Mouse (Mus musculus): ENCODE data around the gene Nrip3. TPM values are rescaled to one million over a fixed set of nuclear protein-coding genes. Genes with fewer than 3 reads are reported as not detected.
A peak's percentile ranks its signal among the peaks of the same experiment; 100 is the strongest.

Nrip3 gene
- polyA plus RNA-seq, 1 experiment, result 0.39 TPM

DNA sequence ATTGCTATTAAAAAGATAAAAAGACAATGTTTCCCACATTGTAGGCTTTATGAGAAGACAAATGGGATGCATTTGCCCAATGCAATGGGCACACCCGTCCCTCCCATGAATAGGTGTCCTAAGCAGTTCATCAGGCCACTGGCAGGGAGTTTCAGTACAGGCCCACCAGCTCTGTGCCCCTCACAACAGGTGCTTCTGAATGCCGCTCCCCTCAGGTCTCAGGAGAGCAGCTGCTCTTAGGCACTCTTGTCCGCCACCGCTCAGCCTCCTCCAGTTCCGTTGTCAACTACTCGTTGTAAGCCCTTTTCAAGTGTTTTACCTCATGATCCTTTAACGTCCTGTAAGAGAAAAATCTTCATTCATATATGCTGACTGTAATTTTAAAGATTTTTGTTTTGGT lies 69.6 kb downstream of the Nrip3 start:
- TF ChIP-seq CTCF (IDR thresholded peaks at IDR 0.05; ENCODE audit: borderline replicate concordance, insufficient read depth, low read length) (no peak), POLR2A (IDR thresholded peaks at IDR 0.05; ENCODE audit: low read depth, low read length) (no peak)
- H3K4me3 ChIP-seq (ENCODE audit: insufficient read depth, low read length), result no peak overlapping the region

GRCm38 (mm10) chr7:109710069-109710468 lies 71.8 kb downstream of the Nrip3 start:
- H3K4me3 ChIP-seq (ENCODE audit: insufficient read depth, low read length), result no peak overlapping the region
- peaks cover 15% of the 10 kb centered on the region for H3K4me1 ChIP-seq (ENCODE audit: control insufficient read depth, insufficient read depth, low read length)
- TF ChIP-seq POLR2A (IDR thresholded peaks at IDR 0.05; ENCODE audit: low read depth, low read length) (no peak), CTCF (IDR thresholded peaks at IDR 0.05; ENCODE audit: borderline replicate concordance, insufficient read depth, low read length) (no peak)
- H3K27ac ChIP-seq (ENCODE audit: insufficient read depth, low read length), result no peak overlapping the region

More for the DNA sequence above, 69.6 kb downstream of the Nrip3 start:
- no peak overlapping the region for H3K27ac ChIP-seq (ENCODE audit: insufficient read depth, low read length)
- peaks cover 12% of the 10 kb centered on the region for H3K4me1 ChIP-seq (ENCODE audit: control insufficient read depth, insufficient read depth, low read length)

GRCm38 (mm10) chr7:109708961-109709382 lies 72.9 kb downstream of the Nrip3 start:
- Histone ChIP-seq H3K27ac (ENCODE audit: insufficient read depth, low read length) (peak overlapping the region; percentile 80), H3K4me1 (ENCODE audit: control insufficient read depth, insufficient read depth, low read length) (peaks cover 15% of the 10 kb centered on the region), H3K4me3 (ENCODE audit: insufficient read depth, low read length) (no peak overlapping the region)
- TF ChIP-seq POLR2A (IDR thresholded peaks at IDR 0.05; ENCODE audit: low read depth, low read length) (no peak), CTCF (IDR thresholded peaks at IDR 0.05; ENCODE audit: borderline replicate concordance, insufficient read depth, low read length) (no peak)

Other genes starting within 250 kb of the Nrip3 start
- gene St5, start 78.4 kb downstream of the Nrip3 start, polyA plus RNA-seq (2011; ENCODE audit: insufficient read length, low read depth, missing spikeins), result 79.4 and 113 TPM in 2 replicates
- 16.5 and 20.4 TPM in 2 replicates for gene Akip1, start 78.3 kb downstream of the Nrip3 start, polyA plus RNA-seq (2011; ENCODE audit: insufficient read length, low read depth, missing spikeins)
- not detected in 2 replicates for gene BC051019, start 58.2 kb downstream of the Nrip3 start, polyA plus RNA-seq (2011; ENCODE audit: insufficient read length, low read depth, missing spikeins)
- gene Ascl3, start 50.3 kb downstream of the Nrip3 start, polyA plus RNA-seq (2011; ENCODE audit: insufficient read length, low read depth, missing spikeins), result not detected in 2 replicates
- gene Tmem9b, start 29.1 kb downstream of the Nrip3 start, polyA plus RNA-seq (2011; ENCODE audit: insufficient read length, low read depth, missing spikeins), result 45.3 and 45.8 TPM in 2 replicates
- gene Scube2, start 83.7 kb upstream of the Nrip3 start, polyA plus RNA-seq (2011; ENCODE audit: insufficient read length, low read depth, missing spikeins), result 1.8 TPM in 1 of 2 replicates, not detected in the other
- gene Dennd5a, start 178.4 kb upstream of the Nrip3 start, polyA plus RNA-seq (2011; ENCODE audit: insufficient read length, low read depth, missing spikeins), result 103 and 119 TPM in 2 replicates
- 77.0 and 90.7 TPM in 2 replicates for gene Tmem41b, start 204.9 kb upstream of the Nrip3 start, polyA plus RNA-seq (2011; ENCODE audit: insufficient read length, low read depth, missing spikeins)
- 197 and 211 TPM in 2 replicates for gene Ipo7, start 236.2 kb upstream of the Nrip3 start, polyA plus RNA-seq (2011; ENCODE audit: insufficient read length, low read depth, missing spikeins)